Mouse (Mus musculus): ENCODE measurements around the gene Serpina3f. TPM values are rescaled to one million over a fixed set of nuclear protein-coding genes. Genes with fewer than 3 reads are reported as not detected.

The Serpina3f gene
- total and polyA plus RNA-seq, 2 experiments from 2014 or later = 0.15 to 0.55 TPM

DNA sequence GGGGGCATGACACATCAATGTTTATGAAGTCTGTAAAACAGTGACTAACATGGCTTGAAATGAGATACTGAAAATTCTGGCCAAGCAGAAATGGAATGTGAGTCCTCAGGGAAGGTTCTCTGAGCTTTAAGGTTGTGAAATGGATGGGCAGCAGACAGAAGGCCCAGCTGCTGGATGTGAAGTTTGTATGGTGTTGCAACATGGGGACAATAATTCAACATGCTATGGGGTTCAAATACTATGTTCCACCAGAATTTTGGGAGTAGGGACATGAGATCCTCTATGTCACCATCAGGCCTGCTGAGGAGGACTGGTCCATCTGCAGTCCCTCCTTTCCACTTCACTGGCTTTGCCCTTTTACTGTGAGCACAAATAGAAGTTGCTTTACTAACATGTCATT lies 29.0 kb downstream of the Serpina3f start:
- TF ChIP-seq CTCF (IDR thresholded peaks at IDR 0.05) = no peak
- H3K4me2 ChIP-seq (ENCODE audit: low read depth, low read length, poor library complexity, severe bottlenecking) = no peak overlapping the region
- H3K9ac ChIP-seq (replicated peaks; ENCODE audit: low read length, poor library complexity, severe bottlenecking) = no peak overlapping the region
- 0 out of 2 replicates have a peak, but pooled peaks cover 2% of the 10 kb centered on the region for H3K4me1 ChIP-seq (ENCODE audit: insufficient read depth, low read length)
- H3K36me3 ChIP-seq (ENCODE audit: insufficient read depth, low read length) = no peaks in the 10 kb centered on the region
- DNase-seq (ENCODE audit: low spot score) (no peak), ATAC-seq (ENCODE audit: low FRiP score) (no peak)
- H3K27ac ChIP-seq (ENCODE audit: low read depth, low read length) = no peak overlapping the region
- H3K9me3 ChIP-seq (ENCODE audit: low read length) = no peaks in the 10 kb centered on the region
- H3K4me3 ChIP-seq (ENCODE audit: low read depth, low read length) = no peak overlapping the region
- no peaks in the 10 kb centered on the region for H3K27me3 ChIP-seq (ENCODE audit: insufficient read depth, low read length)

DNA sequence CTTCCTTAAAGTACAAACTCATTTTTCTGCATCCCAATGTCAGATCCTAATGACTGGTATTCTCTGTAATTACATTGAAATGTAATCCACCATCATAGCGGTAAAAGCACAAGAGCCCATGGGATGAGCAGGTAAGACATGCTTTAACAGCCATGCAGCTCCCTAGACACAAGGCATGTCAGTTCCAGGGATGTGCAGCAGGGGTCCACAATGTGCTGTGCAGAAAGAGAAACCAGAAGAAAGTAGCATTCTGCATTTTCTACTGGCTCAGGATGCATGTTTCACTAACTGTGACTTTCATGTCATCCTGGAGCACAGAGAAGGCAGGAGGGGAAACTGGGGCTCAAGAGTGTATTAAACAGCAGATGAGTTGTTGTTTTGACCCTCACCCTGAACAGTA lies 30.7 kb downstream of the Serpina3f start:
- ATAC-seq (ENCODE audit: low FRiP score) (no peak), DNase-seq (ENCODE audit: low spot score) (peak; percentile 53)
- Histone ChIP-seq H3K4me1 (ENCODE audit: insufficient read depth, low read length) (0 out of 2 replicates have a peak, but pooled peaks cover 2% of the 10 kb centered on the region), H3K27me3 (ENCODE audit: insufficient read depth, low read length) (no peaks in the 10 kb centered on the region), H3K9ac (replicated peaks; ENCODE audit: low read length, poor library complexity, severe bottlenecking) (no peak overlapping the region), H3K4me2 (ENCODE audit: low read depth, low read length, poor library complexity, severe bottlenecking) (no peak overlapping the region), H3K27ac (ENCODE audit: low read depth, low read length) (no peak overlapping the region), H3K4me3 (ENCODE audit: low read depth, low read length) (no peak overlapping the region), H3K36me3 (ENCODE audit: insufficient read depth, low read length) (no peaks in the 10 kb centered on the region), H3K9me3 (ENCODE audit: low read length) (no peaks in the 10 kb centered on the region)
- 72% methylated on average over 1 of the region's 1 CpGs for WGBS
- TF ChIP-seq CTCF (IDR thresholded peaks at IDR 0.05) = peak; percentile 84

DNA sequence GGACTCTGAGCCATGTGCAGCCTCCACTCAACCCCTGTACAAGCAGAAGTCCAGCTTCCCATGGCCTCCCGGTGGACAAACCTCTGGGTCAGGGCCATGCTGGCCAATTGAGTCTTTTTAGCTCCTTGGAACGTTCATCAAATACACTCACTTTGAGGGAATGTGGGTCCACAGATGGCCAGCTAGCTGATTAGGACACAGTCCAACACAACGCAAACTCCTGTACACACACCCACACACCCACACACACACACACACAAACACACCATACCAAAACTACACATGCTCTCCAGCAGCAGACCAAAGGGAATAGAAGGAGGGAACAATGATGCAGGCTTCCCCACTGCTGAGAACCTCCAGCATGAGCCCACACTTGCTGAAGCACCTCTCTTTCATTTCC lies 31.3 kb downstream of the Serpina3f start:
- no peak for TF ChIP-seq CTCF (IDR thresholded peaks at IDR 0.05)
- whole genome bisulfite sequencing = 73% methylated on average over 3 of the region's 3 CpGs
- no peak overlapping the region for H3K4me2 ChIP-seq (ENCODE audit: low read depth, low read length, poor library complexity, severe bottlenecking)

DNA sequence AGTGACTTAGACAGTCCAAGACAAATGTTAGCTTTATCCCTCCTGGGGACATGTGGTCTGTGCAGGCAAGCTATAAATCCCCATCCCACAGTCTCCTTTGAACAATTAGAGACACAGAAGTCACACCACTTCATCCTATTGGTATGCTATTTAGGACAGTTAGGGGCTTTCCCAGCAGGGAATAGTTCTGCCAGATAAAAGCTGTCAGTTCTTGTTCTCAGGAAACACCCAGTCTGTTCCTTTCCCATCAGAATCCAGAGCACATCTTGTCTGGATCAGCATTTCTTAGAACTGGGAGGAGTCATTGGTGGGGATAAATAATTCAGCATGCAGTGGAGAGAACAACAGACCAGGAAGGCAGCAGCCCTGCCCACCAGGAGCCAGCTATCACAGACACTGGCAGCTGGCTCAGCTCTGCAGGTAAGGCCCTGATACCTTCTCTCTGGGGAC lies 33.2 kb downstream of the Serpina3f start:
- DNase-seq (ENCODE audit: low spot score) (peak; percentile 24), ATAC-seq (ENCODE audit: low FRiP score) (peak; percentile 77)
- no peaks in the 10 kb centered on the region for H3K27me3 ChIP-seq (ENCODE audit: insufficient read depth, low read length)
- H3K9ac ChIP-seq (replicated peaks; ENCODE audit: low read length, poor library complexity, severe bottlenecking) = no peak overlapping the region
- H3K4me2 ChIP-seq (ENCODE audit: low read depth, low read length, poor library complexity, severe bottlenecking) = no peak overlapping the region
- no peak overlapping the region for H3K27ac ChIP-seq (ENCODE audit: low read depth, low read length)
- H3K36me3 ChIP-seq (ENCODE audit: insufficient read depth, low read length) = no peaks in the 10 kb centered on the region
- 0 out of 2 replicates have a peak, but pooled peaks cover 2% of the 10 kb centered on the region for H3K4me1 ChIP-seq (ENCODE audit: insufficient read depth, low read length)
- no peak for TF ChIP-seq CTCF (IDR thresholded peaks at IDR 0.05)
- H3K9me3 ChIP-seq (ENCODE audit: low read length) = no peaks in the 10 kb centered on the region
- H3K4me3 ChIP-seq (ENCODE audit: low read depth, low read length) = no peak overlapping the region

More for the DNA sequence above, 31.3 kb downstream of the Serpina3f start:
- H3K27ac ChIP-seq (ENCODE audit: low read depth, low read length) = no peak overlapping the region
- 0 out of 2 replicates have a peak, but pooled peaks cover 2% of the 10 kb centered on the region for H3K4me1 ChIP-seq (ENCODE audit: insufficient read depth, low read length)
- H3K4me3 ChIP-seq (ENCODE audit: low read depth, low read length) = no peak overlapping the region
- ATAC-seq (ENCODE audit: low FRiP score) (no peak), DNase-seq (ENCODE audit: low spot score) (no peak)
- H3K36me3 ChIP-seq (ENCODE audit: insufficient read depth, low read length) = no peaks in the 10 kb centered on the region
- no peaks in the 10 kb centered on the region for H3K9me3 ChIP-seq (ENCODE audit: low read length)
- no peak overlapping the region for H3K9ac ChIP-seq (replicated peaks; ENCODE audit: low read length, poor library complexity, severe bottlenecking)
- H3K27me3 ChIP-seq (ENCODE audit: insufficient read depth, low read length) = no peaks in the 10 kb centered on the region

DNA sequence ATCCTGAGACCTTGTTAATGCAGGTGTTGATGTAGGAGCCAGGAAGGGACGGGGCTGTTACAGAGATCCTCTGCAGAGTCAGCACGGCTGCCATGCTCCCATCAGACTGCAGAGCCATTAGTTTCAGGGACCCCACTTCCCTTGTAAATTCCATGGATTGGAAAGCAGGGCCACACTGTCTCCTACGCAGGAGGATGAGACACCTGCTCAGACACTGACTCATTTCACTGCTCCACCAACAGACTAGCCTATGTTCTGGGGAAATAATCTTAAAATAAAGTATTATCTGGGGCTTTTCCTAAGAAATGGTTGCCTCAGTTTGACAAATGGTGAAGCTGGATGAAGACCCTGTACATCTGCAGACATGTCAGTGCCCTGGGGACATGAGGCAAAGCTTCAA lies 33.9 kb downstream of the Serpina3f start:
- H3K36me3 ChIP-seq (ENCODE audit: insufficient read depth, low read length) = no peaks in the 10 kb centered on the region
- H3K27ac ChIP-seq (ENCODE audit: low read depth, low read length) = no peak overlapping the region
- WGBS = 69% methylated on average over 3 of the region's 3 CpGs
- H3K27me3 ChIP-seq (ENCODE audit: insufficient read depth, low read length) = no peaks in the 10 kb centered on the region
- no peak for TF ChIP-seq CTCF (IDR thresholded peaks at IDR 0.05)
- H3K4me1 ChIP-seq (ENCODE audit: insufficient read depth, low read length) = 0 out of 2 replicates have a peak, but pooled peaks cover 2% of the 10 kb centered on the region
- no peak for ATAC-seq (ENCODE audit: low FRiP score)
- no peaks in the 10 kb centered on the region for H3K9me3 ChIP-seq (ENCODE audit: low read length)
- no peak overlapping the region for H3K9ac ChIP-seq (replicated peaks; ENCODE audit: low read length, poor library complexity, severe bottlenecking)
- no peak overlapping the region for H3K4me3 ChIP-seq (ENCODE audit: low read depth, low read length)
- no peak for DNase-seq (ENCODE audit: low spot score)
- H3K4me2 ChIP-seq (ENCODE audit: low read depth, low read length, poor library complexity, severe bottlenecking) = no peak overlapping the region

DNA sequence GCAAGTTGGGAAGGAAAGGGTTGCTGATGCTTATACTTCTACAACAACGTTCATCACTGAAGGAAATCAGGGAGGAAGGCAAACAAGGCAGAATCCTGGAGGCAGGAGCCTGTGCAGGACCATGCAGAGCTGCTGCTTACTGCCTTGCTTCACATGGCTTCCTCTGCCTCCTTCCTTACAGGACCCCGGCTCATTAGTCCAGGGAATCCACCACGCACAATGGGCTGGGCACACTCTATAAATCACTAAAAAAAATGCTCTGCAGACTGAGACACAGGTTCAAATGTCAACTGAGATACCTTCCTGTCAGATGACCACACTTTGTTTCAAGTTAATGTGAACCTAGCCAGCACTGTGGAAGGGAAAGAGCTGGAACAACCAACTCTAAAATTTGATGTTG lies 46.7 kb downstream of the Serpina3f start:
- Histone ChIP-seq H3K27ac (ENCODE audit: low read depth, low read length) (no peak overlapping the region), H3K27me3 (ENCODE audit: insufficient read depth, low read length) (no peaks in the 10 kb centered on the region), H3K9me3 (ENCODE audit: low read length) (no peaks in the 10 kb centered on the region), H3K4me1 (ENCODE audit: insufficient read depth, low read length) (no peaks in the 10 kb centered on the region), H3K4me3 (ENCODE audit: low read depth, low read length) (no peak overlapping the region), H3K4me2 (ENCODE audit: low read depth, low read length, poor library complexity, severe bottlenecking) (no peak overlapping the region), H3K9ac (replicated peaks; ENCODE audit: low read length, poor library complexity, severe bottlenecking) (no peak overlapping the region), H3K36me3 (ENCODE audit: insufficient read depth, low read length) (no peaks in the 10 kb centered on the region)
- no peak for ATAC-seq (ENCODE audit: low FRiP score)
- TF ChIP-seq CTCF (IDR thresholded peaks at IDR 0.05) = no peak
- DNase-seq (ENCODE audit: low spot score) = no peak
- WGBS = 61% methylated on average over 3 of the region's 3 CpGs

Data from midbrain, postnatal 0 days (tissue).